Mouse (Mus musculus) hindbrain, postnatal 0 days (tissue): ENCODE measurements at regions not wholly inside any gene's neighbourhood (a gene's known extent, or its start where the extent isn't known, plus 50 kb on each side); places are given as distances from the start of the nearest gene placed in this dataset.
A peak's percentile ranks its signal among the peaks of the same experiment; 100 is the strongest.

Source experiments
- ATAC-seq: fragments of 200-750 bp; cut with Nextera tagmentation; 2 replicates; pipeline ENCODE4 v1.8.0; 2017; ENCODE audit warnings: mild to moderate bottlenecking, moderate TSS enrichment, moderate library complexity
- DNase-seq: peaks from one replicate; pipeline ENCODE4 v3.0.0-alpha.2; 2015; ENCODE audit warnings: low spot score
- H3K27ac ChIP-seq: fragments of 300-500 bp; sonication (generic); 2 replicates; pipeline ENCODE4 v1.5.1; 2014; ENCODE audit warnings: mild to moderate bottlenecking
- H3K27me3 ChIP-seq: fragments of 300-500 bp; sonication (generic); 2 replicates; pipeline ENCODE4 v1.6.1; 2014; ENCODE audit warnings: low read length, mixed read lengths; ENCODE audit not compliant: insufficient read depth
- H3K36me3 ChIP-seq: fragments of 300-500 bp; sonication (generic); 2 replicates; pipeline ENCODE4 v1.6.1; 2014; ENCODE audit warnings: low read length, mixed read lengths; ENCODE audit not compliant: insufficient read depth
- H3K4me1 ChIP-seq: fragments of 300-500 bp; sonication (generic); 2 replicates; pipeline ENCODE4 v1.6.1; 2014; ENCODE audit warnings: antibody characterized with exemption, low read length, mixed read lengths; ENCODE audit not compliant: insufficient read depth
- H3K4me2 ChIP-seq: fragments of 300-500 bp; sonication (generic); 2 replicates; pipeline ENCODE4 v1.6.1; 2014; ENCODE audit warnings: low read depth, mild to moderate bottlenecking, low read length, moderate library complexity, mixed read lengths
- H3K4me3 ChIP-seq: fragments of 300-500 bp; sonication (generic); 2 replicates; pipeline ENCODE4 v1.5.1; 2014; ENCODE audit warnings: low read length
- H3K9ac ChIP-seq: fragments of 300-500 bp; sonication (generic); replicated peaks from 2 replicates; pipeline ENCODE4 v1.6.1; 2014; ENCODE audit warnings: mild to moderate bottlenecking, low read length, moderate library complexity, mixed read lengths
- H3K9me3 ChIP-seq: fragments of 300-500 bp; sonication (generic); 2 replicates; pipeline ENCODE4 v1.6.1; 2016; ENCODE audit warnings: low read length, mixed read lengths
- CTCF ChIP-seq: IDR thresholded peaks from 2 replicates; pipeline ENCODE4 v1.5.1; 2016; ENCODE audit warnings: antibody characterized with exemption, control low read depth, low read depth
- WGBS: fragments of 180-500 bp; shearing (Covaris S2); extraction: QIAGEN DNeasy Blood & Tissue Kit; methylation state at CpG from one replicate; pipeline ENCODE4 v1.1.7; 2014; 5-methylcytosine and 5-hydroxymethylcytosine counted together

- 20% methylated on average over 6 of the region's 6 CpGs for WGBS
These were observed 116.3 kb upstream of the Ngf start for GRCm38 (mm10) chr3:102353277-102353900.

DNA sequence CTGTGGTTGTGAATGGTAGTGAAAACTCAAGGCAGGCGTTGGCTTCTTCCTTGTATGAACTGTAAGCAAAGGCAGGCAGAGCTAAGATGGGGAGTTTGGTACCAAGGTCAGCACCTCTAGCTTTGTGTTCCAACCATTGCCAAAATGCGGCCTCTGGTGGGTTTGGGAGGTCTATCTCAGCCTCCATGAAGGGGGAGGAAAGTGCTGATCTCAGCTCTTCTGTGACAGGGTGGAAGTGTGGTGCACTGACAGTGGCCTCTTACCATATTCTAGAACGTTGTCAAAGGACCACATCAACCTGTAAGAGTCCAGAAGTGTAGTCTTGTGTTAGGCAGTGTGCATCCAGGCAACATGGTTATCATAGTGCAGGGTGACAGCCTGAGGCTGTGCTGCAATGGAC lies 123.6 kb upstream of the Ngf start:
- no peak for TF ChIP-seq CTCF
- Histone ChIP-seq H3K9ac (no peak overlapping the region), H3K36me3 (no peaks in the 10 kb centered on the region), H3K4me2 (no peak overlapping the region), H3K27ac (no peak overlapping the region), H3K27me3 (peaks cover 9% of the 10 kb centered on the region; the same call in 1 of the 2 replicates), H3K9me3 (no peaks in the 10 kb centered on the region), H3K4me1 (no peaks in the 10 kb centered on the region), H3K4me3 (no peak overlapping the region)
- no peak for DNase-seq
- ATAC-seq, result no peak
- 83% methylated on average over 3 of the region's 3 CpGs for WGBS

More at GRCm38 (mm10) chr3:102353277-102353900, 116.3 kb upstream of the Ngf start:
- TF ChIP-seq CTCF, result no peak
- Histone ChIP-seq H3K4me1 (no peaks in the 10 kb centered on the region), H3K4me3 (no peak overlapping the region), H3K4me2 (no peak overlapping the region), H3K9me3 (no peaks in the 10 kb centered on the region), H3K36me3 (no peaks in the 10 kb centered on the region), H3K27ac (no peak overlapping the region), H3K9ac (no peak overlapping the region), H3K27me3 (peaks cover 8% of the 10 kb centered on the region; the same call in 1 of the 2 replicates)
- peak; percentile 64 for ATAC-seq
- DNase-seq, result peak; percentile 23

DNA sequence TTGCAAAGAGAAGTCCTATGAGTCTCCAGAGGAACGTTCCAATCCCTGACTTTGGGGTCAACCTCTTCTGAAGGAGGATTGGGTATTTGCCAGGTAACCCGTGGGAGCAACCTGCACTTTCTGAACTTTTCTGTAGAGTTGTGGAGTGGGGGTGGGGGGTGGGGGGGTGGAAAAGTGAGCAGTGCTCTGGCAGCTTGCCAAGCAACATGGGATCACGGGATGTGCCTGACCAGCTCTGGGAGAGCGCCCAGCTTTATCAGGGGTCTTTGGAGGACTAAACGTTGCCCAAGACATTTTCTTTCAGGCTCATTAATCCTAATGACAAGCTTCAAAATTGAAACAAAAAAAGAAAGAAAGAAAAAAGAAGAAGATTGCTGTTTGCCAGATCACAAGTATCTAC lies 124.4 kb upstream of the Ngf start:
- H3K4me1 ChIP-seq, result no peaks in the 10 kb centered on the region
- no peak overlapping the region for H3K4me2 ChIP-seq
- no peak overlapping the region for H3K4me3 ChIP-seq
- no peak overlapping the region for H3K9ac ChIP-seq
- no peak overlapping the region for H3K27ac ChIP-seq
- H3K9me3 ChIP-seq, result no peaks in the 10 kb centered on the region
- 49% methylated on average over 5 of the region's 5 CpGs for WGBS
- H3K27me3 ChIP-seq, result peaks cover 9% of the 10 kb centered on the region; the same call in 1 of the 2 replicates
- no peak for DNase-seq
- no peak for ATAC-seq
- no peak for TF ChIP-seq CTCF
- H3K36me3 ChIP-seq, result no peaks in the 10 kb centered on the region

DNA sequence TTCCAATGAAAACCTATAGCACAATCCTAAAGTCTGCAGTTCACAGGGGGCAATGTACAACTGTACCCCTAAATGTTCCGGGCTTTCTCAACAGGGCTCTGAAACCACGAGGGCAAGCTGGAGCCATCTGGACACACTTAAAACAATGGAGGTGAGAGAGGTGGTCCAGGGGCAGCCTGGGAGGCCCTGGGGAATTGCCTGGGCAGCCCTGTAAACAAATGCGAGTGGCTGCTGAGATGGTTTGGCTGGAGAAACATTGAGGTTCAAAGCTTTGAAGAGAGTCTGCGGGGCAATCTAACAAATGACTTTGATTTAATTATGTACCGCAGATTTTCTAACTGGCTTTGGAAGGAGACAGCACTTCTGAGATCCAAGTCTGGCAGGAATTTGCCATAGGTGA lies 129.0 kb upstream of the Ngf start:
- ATAC-seq (no peak), DNase-seq (no peak)
- no peak overlapping the region for H3K9ac ChIP-seq
- TF ChIP-seq CTCF, result no peak
- H3K9me3 ChIP-seq, result no peaks in the 10 kb centered on the region
- WGBS, result 51% methylated on average over 5 of the region's 5 CpGs
- H3K27me3 ChIP-seq, result no peaks in the 10 kb centered on the region
- H3K4me2 ChIP-seq, result no peak overlapping the region
- H3K27ac ChIP-seq, result no peak overlapping the region
- no peaks in the 10 kb centered on the region for H3K36me3 ChIP-seq
- H3K4me3 ChIP-seq, result no peak overlapping the region
- no peaks in the 10 kb centered on the region for H3K4me1 ChIP-seq

- ATAC-seq, result no peak
- TF ChIP-seq CTCF, result no peak
- Histone ChIP-seq H3K4me1 (no peaks in the 10 kb centered on the region), H3K27ac (no peak overlapping the region), H3K9ac (no peak overlapping the region), H3K4me3 (no peak overlapping the region), H3K4me2 (no peak overlapping the region), H3K36me3 (no peaks in the 10 kb centered on the region), H3K9me3 (no peaks in the 10 kb centered on the region), H3K27me3 (no peaks in the 10 kb centered on the region)
- 68% methylated on average over 8 of the region's 8 CpGs for WGBS
- no peak for DNase-seq
These were observed 131.8 kb upstream of the Ngf start for GRCm38 (mm10) chr3:102337881-102338280.

GRCm38 (mm10) chr3:102336184-102336583 lies 131.7 kb upstream of the Vangl1 start:
- Histone ChIP-seq H3K4me3 (no peak overlapping the region), H3K9me3 (no peaks in the 10 kb centered on the region), H3K36me3 (no peaks in the 10 kb centered on the region), H3K4me1 (no peaks in the 10 kb centered on the region), H3K4me2 (no peak overlapping the region), H3K9ac (no peak overlapping the region), H3K27me3 (no peaks in the 10 kb centered on the region), H3K27ac (no peak overlapping the region)
- no peak for TF ChIP-seq CTCF
- ATAC-seq (no peak), DNase-seq (no peak)
- 79% methylated on average over 2 of the region's 2 CpGs for WGBS

DNA sequence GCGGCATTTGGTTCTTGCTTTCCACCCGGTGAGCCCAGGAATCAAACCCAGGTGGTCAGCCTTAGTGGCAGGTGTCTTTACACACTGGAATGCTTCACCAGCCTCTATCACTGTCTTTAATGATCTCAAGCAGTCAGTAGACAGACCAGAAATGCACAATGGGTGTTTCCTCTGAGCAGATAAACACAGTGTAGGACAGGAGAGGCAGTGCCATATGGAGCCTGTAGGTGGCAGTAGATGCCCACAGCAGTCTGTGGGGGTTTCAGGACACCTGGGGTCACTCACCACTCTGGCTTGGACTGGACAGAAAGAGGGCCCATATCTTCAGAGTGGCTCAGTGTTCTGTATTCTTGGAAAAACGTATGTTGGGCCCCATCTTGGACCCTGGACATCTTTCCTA lies 130.7 kb upstream of the Vangl1 start:
- Histone ChIP-seq H3K27ac (no peak overlapping the region), H3K9me3 (no peaks in the 10 kb centered on the region), H3K4me2 (no peak overlapping the region), H3K4me1 (no peaks in the 10 kb centered on the region), H3K27me3 (no peaks in the 10 kb centered on the region), H3K9ac (no peak overlapping the region), H3K36me3 (no peaks in the 10 kb centered on the region), H3K4me3 (no peak overlapping the region)
- peak; percentile 25 for DNase-seq
- TF ChIP-seq CTCF, result peak; percentile 79
- WGBS, result 81% methylated on average over 3 of the region's 3 CpGs
- ATAC-seq, result peak; percentile 29; the same call in 1 of the 2 replicates
